In genomic region chr16:39109383-39110033, GRCm38 (mm10) we compare ENCODE assay signal across 8 mouse cellular contexts.
DNase-seq lines count a peak whose midpoint lies in the region; ATAC-seq and TF ChIP-seq lines count a peak whose summit lies in the region.

No protein-coding gene starts in this region.

- no peaks in the 10 kb centered on the region for H3K9me3 ChIP-seq in limb, embryonic 13.5 days

- peak; percentile 12 for DNase-seq in thymus, postnatal 0 days (ENCODE audit: low spot score)
- no peak for DNase-seq in thymus, adult 18-20 months
- peak; percentile 58 for DNase-seq in cerebellum, adult 9-10 months
- DNase-seq in kidney, adult 9 months: peak; percentile 49

- peak; percentile 72 for ATAC-seq in frontal cortex, adult (ENCODE audit: low TSS enrichment)
- ATAC-seq in limb, embryonic 13.5 days (ENCODE audit: low FRiP score, low read depth): peak; percentile 54; the same call in 1 of the 2 replicates
- ATAC-seq in activated CD4-positive, CD25-positive, alpha-beta regulatory T cell, adult 4 months: no peak

- TF ChIP-seq POLR2A in olfactory bulb, adult 2 months (IDR thresholded peaks at IDR 0.05; ENCODE audit: insufficient read depth, low read depth, low read length): no peak

- peak overlapping the region; percentile 38 for H3K4me3 ChIP-seq in limb, embryonic 13.5 days
- peak overlapping the region; percentile 56 for H3K4me3 ChIP-seq in olfactory bulb, adult 2 months (ENCODE audit: insufficient read depth, low read depth, low read length)

- no peak for TF ChIP-seq CTCF in olfactory bulb, adult 2 months (IDR thresholded peaks at IDR 0.05; ENCODE audit: insufficient read depth, low read depth, low read length)

- 17% methylated on average over 15 of the region's 15 CpGs for WGBS in limb, embryonic 13.5 days
- 6% methylated on average over 15 of the region's 15 CpGs for WGBS in olfactory bulb, adult 2 months

- H3K4me1 ChIP-seq in limb, embryonic 13.5 days: no peaks in the 10 kb centered on the region
- no peaks in the 10 kb centered on the region for H3K4me1 ChIP-seq in olfactory bulb, adult 2 months (ENCODE audit: control insufficient read depth, insufficient read depth, low read length)

- peak overlapping the region; percentile 70 for H3K4me2 ChIP-seq in limb, embryonic 13.5 days (replicated peaks)

- no peak overlapping the region for H3K9ac ChIP-seq in limb, embryonic 13.5 days

- H3K36me3 ChIP-seq in limb, embryonic 13.5 days: no peaks in the 10 kb centered on the region

- no peak overlapping the region for H3K27ac ChIP-seq in limb, embryonic 13.5 days
- no peak overlapping the region for H3K27ac ChIP-seq in olfactory bulb, adult 2 months (ENCODE audit: insufficient read depth, low read depth, low read length)

- no peaks in the 10 kb centered on the region for H3K27me3 ChIP-seq in limb, embryonic 13.5 days

Comparison
In these comparisons a context has a peak if more than half of its experiments do, and no peak if none do; other contexts are left out.
1. DNase-seq: peak in thymus, postnatal 0 days (single experiment), cerebellum, adult 9-10 months (single experiment) and kidney, adult 9 months (single experiment); none in thymus, adult 18-20 months (0 of 2).